Mouse (Mus musculus): ENCODE data around the gene Ddx25. TPM values are rescaled to one million over a fixed set of nuclear protein-coding genes. Genes with fewer than 3 reads are reported as not detected.

Ddx25 gene
- polyA plus RNA-seq, 1 experiment from 2014 or later, result 30.1 TPM

- no peak for ATAC-seq
- H3K9me3 ChIP-seq (ENCODE audit: control insufficient read depth, low read length), result no peaks in the 10 kb centered on the region
- no peak overlapping the region for H3K4me3 ChIP-seq (ENCODE audit: low read length)
- 86% methylated on average over 14 of the region's 14 CpGs for WGBS
- no peak overlapping the region for H3K27ac ChIP-seq (ENCODE audit: low read depth, low read length)
- no peaks in the 10 kb centered on the region for H3K4me1 ChIP-seq (ENCODE audit: control insufficient read depth, insufficient read depth, low read depth, low read length)
- H3K27me3 ChIP-seq (replicated peaks; ENCODE audit: control insufficient read depth, insufficient read depth, low read length), result no peaks in the 10 kb centered on the region
- H3K4me2 ChIP-seq (ENCODE audit: low read length), result no peak overlapping the region
- H3K9ac ChIP-seq (ENCODE audit: low read depth, low read length), result no peak overlapping the region
- peaks cover 5% of the 10 kb centered on the region for H3K36me3 ChIP-seq (ENCODE audit: control insufficient read depth, insufficient read depth, low read length)
These were observed 15.0 kb downstream of the Ddx25 start for GRCm38 (mm10) chr9:35543099-35543860.

GRCm38 (mm10) chr9:35541941-35542340 lies 16.4 kb downstream of the Ddx25 start:
- no peak overlapping the region for H3K9ac ChIP-seq (ENCODE audit: low read depth, low read length)
- no peak overlapping the region for H3K4me3 ChIP-seq (ENCODE audit: low read length)
- H3K27ac ChIP-seq (ENCODE audit: low read depth, low read length), result no peak overlapping the region
- H3K36me3 ChIP-seq (ENCODE audit: control insufficient read depth, insufficient read depth, low read length), result peaks cover 4% of the 10 kb centered on the region
- no peak for ATAC-seq
- 70% methylated on average over 6 of the region's 6 CpGs for WGBS
- no peaks in the 10 kb centered on the region for H3K4me1 ChIP-seq (ENCODE audit: control insufficient read depth, insufficient read depth, low read depth, low read length)
- no peaks in the 10 kb centered on the region for H3K27me3 ChIP-seq (replicated peaks; ENCODE audit: control insufficient read depth, insufficient read depth, low read length)
- H3K4me2 ChIP-seq (ENCODE audit: low read length), result no peak overlapping the region
- no peaks in the 10 kb centered on the region for H3K9me3 ChIP-seq (ENCODE audit: control insufficient read depth, low read length)

DNA sequence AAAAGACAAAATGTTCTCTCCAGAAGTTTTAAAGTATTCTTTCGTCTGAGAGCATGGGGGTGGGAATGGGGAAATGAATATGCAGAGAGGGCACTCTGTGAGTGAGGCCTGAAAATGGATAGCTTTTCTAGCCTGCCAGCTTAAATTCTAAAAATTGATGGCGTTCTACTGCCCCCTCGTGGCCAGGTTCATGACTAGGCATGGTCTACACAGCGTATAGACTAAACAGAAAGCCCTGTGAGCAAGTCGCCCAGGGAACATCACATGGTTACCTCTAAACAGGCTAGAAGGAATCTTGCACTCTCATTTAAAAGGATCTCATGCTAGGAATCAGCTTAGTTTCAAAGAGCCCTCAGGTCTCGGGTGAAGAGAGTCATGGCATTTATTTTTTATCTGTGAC lies 16.8 kb downstream of the Ddx25 start:
- no peaks in the 10 kb centered on the region for H3K9me3 ChIP-seq (ENCODE audit: control insufficient read depth, low read length)

DNA sequence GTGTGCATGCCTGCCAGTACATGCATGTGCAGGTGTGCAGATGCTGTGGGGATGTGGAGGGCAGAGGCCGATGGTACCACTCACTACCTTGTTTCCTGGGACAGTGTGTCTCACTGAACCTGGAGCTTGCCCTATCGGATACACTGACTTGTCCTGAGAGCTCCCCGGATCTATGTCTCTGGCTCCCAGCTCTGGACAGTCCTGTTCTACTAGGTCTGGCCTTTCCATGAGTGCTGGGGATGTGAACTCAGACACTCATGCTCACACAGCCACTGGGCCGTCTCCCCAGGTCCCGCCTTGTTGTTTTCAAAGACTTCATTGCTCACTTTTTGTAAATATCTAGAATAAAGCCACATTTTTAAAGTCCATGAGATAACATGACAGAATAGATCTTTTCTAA lies 17.3 kb downstream of the Ddx25 start:
- H3K4me1 ChIP-seq (ENCODE audit: control insufficient read depth, insufficient read depth, low read depth, low read length), result no peaks in the 10 kb centered on the region
- H3K27me3 ChIP-seq (replicated peaks; ENCODE audit: control insufficient read depth, insufficient read depth, low read length), result no peaks in the 10 kb centered on the region
- no peak for ATAC-seq
- no peak overlapping the region for H3K27ac ChIP-seq (ENCODE audit: low read depth, low read length)
- peaks cover 2% of the 10 kb centered on the region for H3K36me3 ChIP-seq (ENCODE audit: control insufficient read depth, insufficient read depth, low read length)
- WGBS, result 84% methylated on average over 5 of the region's 5 CpGs
- H3K4me3 ChIP-seq (ENCODE audit: low read length), result no peak overlapping the region
- no peak overlapping the region for H3K9ac ChIP-seq (ENCODE audit: low read depth, low read length)
- H3K9me3 ChIP-seq (ENCODE audit: control insufficient read depth, low read length), result no peaks in the 10 kb centered on the region
- H3K4me2 ChIP-seq (ENCODE audit: low read length), result no peak overlapping the region

More for the DNA sequence above, 16.8 kb downstream of the Ddx25 start:
- H3K4me1 ChIP-seq (ENCODE audit: control insufficient read depth, insufficient read depth, low read depth, low read length), result no peaks in the 10 kb centered on the region
- no peaks in the 10 kb centered on the region for H3K27me3 ChIP-seq (replicated peaks; ENCODE audit: control insufficient read depth, insufficient read depth, low read length)
- H3K9ac ChIP-seq (ENCODE audit: low read depth, low read length), result no peak overlapping the region
- H3K36me3 ChIP-seq (ENCODE audit: control insufficient read depth, insufficient read depth, low read length), result peaks cover 2% of the 10 kb centered on the region
- WGBS, result 8% methylated on average over 6 of the region's 6 CpGs
- H3K4me2 ChIP-seq (ENCODE audit: low read length), result no peak overlapping the region
- no peak overlapping the region for H3K27ac ChIP-seq (ENCODE audit: low read depth, low read length)
- no peak overlapping the region for H3K4me3 ChIP-seq (ENCODE audit: low read length)
- ATAC-seq, result peak; percentile 73

DNA sequence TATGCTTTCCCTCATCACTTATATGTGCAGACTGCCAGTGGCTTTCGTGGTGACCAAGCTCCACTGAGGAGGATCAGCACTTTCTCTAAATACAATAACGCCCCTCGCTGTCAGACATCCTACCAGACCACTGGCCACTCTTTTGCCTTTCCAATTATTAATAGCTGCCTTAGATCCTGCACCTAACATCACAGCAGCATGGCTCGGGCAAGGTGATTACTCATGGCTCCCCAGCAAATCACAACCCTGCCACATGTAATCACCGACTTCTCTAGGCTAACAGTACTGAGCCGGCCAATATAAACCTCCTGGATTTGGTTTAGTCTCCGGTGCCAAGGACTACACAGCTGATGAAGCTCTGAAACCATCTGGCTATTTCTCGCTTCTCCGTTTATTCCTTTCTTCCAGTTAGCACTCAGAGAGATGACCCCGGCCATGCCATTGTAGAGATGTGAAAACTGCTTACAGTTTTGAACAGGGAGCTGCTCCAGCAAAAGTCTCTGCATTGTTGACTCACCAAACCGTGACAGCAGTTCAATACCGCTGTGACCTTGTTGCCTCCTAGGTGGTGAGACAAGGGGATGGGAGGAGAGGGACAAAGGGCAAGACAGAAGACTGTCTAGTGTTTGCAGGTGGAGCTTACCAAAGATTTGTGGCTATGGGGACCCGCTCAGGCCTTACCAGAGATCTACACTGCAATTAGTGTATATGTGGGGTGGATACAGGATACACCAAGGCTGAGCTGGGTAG lies 19.2 kb downstream of the Ddx25 start:
- H3K27me3 ChIP-seq (replicated peaks; ENCODE audit: control insufficient read depth, insufficient read depth, low read length), result no peaks in the 10 kb centered on the region; the same call in 1 of the 2 replicates
- WGBS, result 63% methylated on average over 13 of the region's 13 CpGs
- peaks cover 2% of the 10 kb centered on the region; the same call in 1 of the 2 replicates for H3K4me1 ChIP-seq (ENCODE audit: control insufficient read depth, insufficient read depth, low read depth, low read length)
- H3K36me3 ChIP-seq (ENCODE audit: control insufficient read depth, insufficient read depth, low read length), result peaks cover 2% of the 10 kb centered on the region
- no peaks in the 10 kb centered on the region for H3K9me3 ChIP-seq (ENCODE audit: control insufficient read depth, low read length)
- ATAC-seq, result no peak
- H3K4me2 ChIP-seq (ENCODE audit: low read length), result no peak overlapping the region
- H3K27ac ChIP-seq (ENCODE audit: low read depth, low read length), result no peak overlapping the region
- no peak overlapping the region for H3K4me3 ChIP-seq (ENCODE audit: low read length)
- H3K9ac ChIP-seq (ENCODE audit: low read depth, low read length), result no peak overlapping the region

GRCm38 (mm10) chr9:35535876-35536275 lies 22.5 kb downstream of the Ddx25 start:
- WGBS, result 79% methylated on average over 4 of the region's 4 CpGs
- H3K4me2 ChIP-seq (ENCODE audit: low read length), result no peak overlapping the region
- H3K27me3 ChIP-seq (replicated peaks; ENCODE audit: control insufficient read depth, insufficient read depth, low read length), result no peaks in the 10 kb centered on the region; the same call in 1 of the 2 replicates
- H3K4me1 ChIP-seq (ENCODE audit: control insufficient read depth, insufficient read depth, low read depth, low read length), result peaks cover 2% of the 10 kb centered on the region; the same call in 1 of the 2 replicates
- H3K4me3 ChIP-seq (ENCODE audit: low read length), result no peak overlapping the region
- no peak overlapping the region for H3K9ac ChIP-seq (ENCODE audit: low read depth, low read length)
- H3K36me3 ChIP-seq (ENCODE audit: control insufficient read depth, insufficient read depth, low read length), result no peaks in the 10 kb centered on the region; the same call in 1 of the 2 replicates
- ATAC-seq, result no peak
- no peaks in the 10 kb centered on the region for H3K9me3 ChIP-seq (ENCODE audit: control insufficient read depth, low read length)
- H3K27ac ChIP-seq (ENCODE audit: low read depth, low read length), result no peak overlapping the region

GRCm38 (mm10) chr9:35535110-35535509 lies 23.2 kb downstream of the Ddx25 start:
- no peak overlapping the region for H3K4me3 ChIP-seq (ENCODE audit: low read length)
- H3K4me1 ChIP-seq (ENCODE audit: control insufficient read depth, insufficient read depth, low read depth, low read length), result peaks cover 2% of the 10 kb centered on the region; the same call in 1 of the 2 replicates
- ATAC-seq, result peak; percentile 90
- no peaks in the 10 kb centered on the region for H3K9me3 ChIP-seq (ENCODE audit: control insufficient read depth, low read length)
- no peaks in the 10 kb centered on the region; the same call in 1 of the 2 replicates for H3K36me3 ChIP-seq (ENCODE audit: control insufficient read depth, insufficient read depth, low read length)
- 8% methylated on average over 2 of the region's 2 CpGs for WGBS
- H3K4me2 ChIP-seq (ENCODE audit: low read length), result no peak overlapping the region
- no peak overlapping the region for H3K9ac ChIP-seq (ENCODE audit: low read depth, low read length)
- no peaks in the 10 kb centered on the region; the same call in 1 of the 2 replicates for H3K27me3 ChIP-seq (replicated peaks; ENCODE audit: control insufficient read depth, insufficient read depth, low read length)
- H3K27ac ChIP-seq (ENCODE audit: low read depth, low read length), result no peak overlapping the region

DNA sequence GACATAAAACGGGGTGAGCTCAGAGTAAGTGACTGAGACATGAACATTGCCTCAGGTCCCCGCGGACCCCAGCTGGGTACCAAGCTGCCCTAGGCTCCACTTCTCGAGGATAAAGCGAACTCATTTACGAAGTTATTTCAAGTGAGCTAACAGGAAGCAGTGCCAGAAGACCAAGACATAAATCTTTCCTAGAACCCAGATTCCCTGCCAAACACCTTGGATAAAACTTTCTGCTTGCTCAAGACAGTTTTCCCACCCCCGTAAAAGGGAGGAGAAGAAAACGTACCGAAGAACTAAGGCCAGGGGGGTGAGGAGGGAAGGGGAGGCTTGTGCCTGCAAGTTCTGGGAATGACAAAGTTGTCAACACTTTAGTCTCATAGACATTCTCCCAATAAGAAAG lies 25.1 kb downstream of the Ddx25 start:
- H3K9me3 ChIP-seq (ENCODE audit: control insufficient read depth, low read length), result no peaks in the 10 kb centered on the region
- no peak overlapping the region for H3K4me3 ChIP-seq (ENCODE audit: low read length)
- 71% methylated on average over 9 of the region's 9 CpGs for WGBS
- H3K4me1 ChIP-seq (ENCODE audit: control insufficient read depth, insufficient read depth, low read depth, low read length), result peaks cover 2% of the 10 kb centered on the region; the same call in 1 of the 2 replicates
- H3K4me2 ChIP-seq (ENCODE audit: low read length), result no peak overlapping the region
- no peak overlapping the region for H3K27ac ChIP-seq (ENCODE audit: low read depth, low read length)
- H3K9ac ChIP-seq (ENCODE audit: low read depth, low read length), result no peak overlapping the region
- H3K27me3 ChIP-seq (replicated peaks; ENCODE audit: control insufficient read depth, insufficient read depth, low read length), result no peaks in the 10 kb centered on the region; the same call in 1 of the 2 replicates
- H3K36me3 ChIP-seq (ENCODE audit: control insufficient read depth, insufficient read depth, low read length), result no peaks in the 10 kb centered on the region
- no peak for ATAC-seq

- 15% methylated on average over 1 of the region's 1 CpGs for WGBS
- H3K27ac ChIP-seq (ENCODE audit: low read depth, low read length), result no peak overlapping the region
These were observed 28.5 kb downstream of the Ddx25 start for GRCm38 (mm10) chr9:35529796-35530195.

More at GRCm38 (mm10) chr9:35529796-35530195, 28.5 kb downstream of the Ddx25 start:
- no peaks in the 10 kb centered on the region; the same call in 1 of the 2 replicates for H3K27me3 ChIP-seq (replicated peaks; ENCODE audit: control insufficient read depth, insufficient read depth, low read length)
- no peak overlapping the region for H3K4me3 ChIP-seq (ENCODE audit: low read length)
- no peaks in the 10 kb centered on the region for H3K36me3 ChIP-seq (ENCODE audit: control insufficient read depth, insufficient read depth, low read length)
- H3K9ac ChIP-seq (ENCODE audit: low read depth, low read length), result no peak overlapping the region
- no peaks in the 10 kb centered on the region for H3K9me3 ChIP-seq (ENCODE audit: control insufficient read depth, low read length)
- H3K4me2 ChIP-seq (ENCODE audit: low read length), result no peak overlapping the region
- H3K4me1 ChIP-seq (ENCODE audit: control insufficient read depth, insufficient read depth, low read depth, low read length), result peaks cover under 1% of the 10 kb centered on the region; the same call in 1 of the 2 replicates
- ATAC-seq, result no peak

Measured in hindbrain, embryonic 16.5 days (tissue).